Mouse (Mus musculus) gastrocnemius, postnatal 14 days (tissue): ENCODE measurements around the gene Prss21. TPM values are rescaled to one million over a fixed set of nuclear protein-coding genes. Genes with fewer than 3 reads are reported as not detected.

Experiments
- DNase-seq: peaks from one replicate; pipeline ENCODE4 v3.0.0; 2021; ENCODE audit warnings: mixed read lengths
- intact Hi-C: fragments of 180-260 bp; cut with DNase I; formaldehyde crosslinking; loops from one replicate; pipeline ENCODE4 v1.15.1; 2025; ENCODE audit warnings: low total_unique reads
- long read RNA-seq, 2 experiments: library from polyadenylated mRNA; stranded (forward); transcript quantifications; one replicate each; pipeline ENCODE4 v2.0.0; 2021
- total RNA-seq, 2 experiments: library from RNA; stranded (reverse); gene quantifications; 2 replicates each; pipeline ENCODE4 v1.2.3; 2021

Prss21 gene
- total RNA-seq, result not detected
- long read RNA-seq, experiment 1, result 0 reads
- long read RNA-seq, experiment 2, result 0 reads

DNA sequence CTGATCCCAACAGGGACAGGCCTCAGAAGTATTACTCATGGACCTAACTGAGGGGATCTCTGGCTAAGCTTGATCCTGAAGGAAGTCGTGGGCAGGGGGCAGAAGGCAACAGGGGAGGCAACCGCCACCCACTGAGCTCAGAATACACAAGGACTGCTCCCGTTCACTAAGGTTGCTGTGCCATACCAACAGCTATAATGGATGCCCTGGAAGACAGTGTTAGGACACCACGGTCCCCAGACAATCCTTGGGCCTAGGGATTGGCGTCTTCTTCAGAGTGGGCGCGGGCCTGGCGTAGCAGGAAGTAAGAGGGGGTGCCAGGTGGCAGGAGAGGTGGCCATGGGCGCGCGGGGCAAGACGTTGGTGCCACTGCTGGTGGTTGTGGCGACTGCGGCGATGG is at the start of gene Prss21:
Prss21 (plus strand) TSS at position 301 of the 400 bp plus-strand sequence.
- no peak for DNase-seq
- intact Hi-C loops, result no loop called here

- intact Hi-C loops, result no loop called here
Measured at GRCm38 (mm10) chr17:23818579-23818978, 49.3 kb upstream of the Prss21 start.

GRCm38 (mm10) chr17:23819235-23819634 is 48.6 kb upstream of the Prss21 start:
- intact Hi-C loops, result no loop called here
- DNase-seq, result no peak

More at GRCm38 (mm10) chr17:23818579-23818978, 49.3 kb upstream of the Prss21 start:
- no peak for DNase-seq

DNA sequence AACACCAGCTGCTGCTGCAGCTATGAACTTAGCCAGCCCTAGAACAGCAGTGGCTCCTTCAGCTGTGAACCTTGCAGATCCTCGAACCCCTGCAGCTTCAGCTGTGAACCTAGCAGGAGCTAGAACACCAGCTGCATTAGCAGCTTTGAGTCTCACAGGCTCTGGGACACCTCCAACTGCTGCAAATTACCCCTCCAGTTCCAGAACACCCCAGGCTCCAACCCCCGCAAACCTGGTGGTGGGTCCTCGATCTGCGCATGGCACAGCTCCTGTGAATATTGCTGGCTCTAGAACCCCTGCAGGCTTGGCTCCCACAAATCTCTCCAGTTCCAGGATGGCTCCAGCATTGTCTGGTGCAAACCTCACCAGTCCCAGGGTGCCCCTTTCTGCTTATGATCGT is 47.1 kb upstream of the Prss21 start:
- intact Hi-C loops, result no loop called here
- DNase-seq, result no peak

GRCm38 (mm10) chr17:23822094-23822493 is 45.8 kb upstream of the Prss21 start:
- intact Hi-C loops, result no loop called here
- no peak for DNase-seq

DNA sequence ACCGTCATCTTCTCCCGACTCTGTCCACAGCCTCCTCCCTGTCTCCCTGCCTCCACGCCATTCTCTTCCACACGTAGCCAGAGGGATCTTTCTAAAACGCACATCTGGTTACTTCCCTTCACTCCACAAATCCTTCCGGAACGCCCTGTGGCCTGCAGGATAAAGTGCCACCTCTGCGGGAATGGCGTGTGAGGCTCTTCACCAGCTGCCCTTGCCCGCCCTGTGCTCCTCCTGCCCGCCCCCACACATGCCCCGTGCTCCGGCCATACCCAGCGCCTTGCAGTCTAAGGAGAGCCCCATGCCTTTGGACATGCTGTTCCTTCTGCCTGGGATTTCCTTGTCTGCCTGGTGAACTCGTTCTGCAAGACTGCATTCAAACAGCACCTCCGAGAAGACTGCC is 44.8 kb upstream of the Prss21 start:
- no peak for DNase-seq
- intact Hi-C loops, result no loop called here

DNA sequence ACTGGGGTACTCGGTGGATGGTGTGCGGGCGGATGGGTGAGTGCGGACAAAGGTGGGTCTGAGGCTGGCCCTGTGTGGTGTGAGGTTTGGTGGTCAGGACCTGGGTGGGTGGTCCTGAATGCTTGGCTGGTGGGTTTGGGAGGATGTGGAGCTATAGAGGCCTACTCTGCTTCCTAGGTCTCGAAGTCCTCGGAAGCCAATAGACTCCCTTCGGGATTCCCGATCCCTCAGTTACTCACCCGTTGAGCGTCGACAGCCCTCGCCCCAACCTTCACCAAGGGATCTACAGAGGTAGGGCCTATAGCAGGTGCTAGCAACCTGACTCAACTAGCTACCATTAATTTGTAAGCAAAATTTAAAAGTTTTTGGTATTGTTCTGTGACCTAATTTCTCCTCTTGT is 44.2 kb upstream of the Prss21 start:
- intact Hi-C loops, result no loop called here
- DNase-seq, result no peak

DNA sequence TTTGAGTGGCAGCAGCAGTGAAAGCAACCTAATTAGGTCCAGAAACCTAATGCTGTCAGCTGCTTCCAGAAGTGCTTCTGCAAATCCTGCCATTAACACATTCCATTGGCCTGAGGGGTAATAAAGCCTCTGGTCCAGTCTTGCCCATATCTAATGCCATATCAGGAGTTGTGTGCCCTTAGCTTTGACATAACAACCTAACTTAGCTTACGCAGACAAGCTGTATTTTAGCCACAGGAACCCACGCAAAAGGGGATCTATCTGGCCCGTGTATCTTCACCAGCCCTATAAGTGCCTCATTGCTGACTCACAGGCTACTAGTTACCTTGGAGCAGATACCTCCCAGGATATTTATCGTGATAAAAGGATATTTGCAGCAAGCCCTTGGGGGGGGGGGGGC is 42.3 kb upstream of the Prss21 start:
- intact Hi-C loops, result no loop called here
- DNase-seq, result no peak

DNA sequence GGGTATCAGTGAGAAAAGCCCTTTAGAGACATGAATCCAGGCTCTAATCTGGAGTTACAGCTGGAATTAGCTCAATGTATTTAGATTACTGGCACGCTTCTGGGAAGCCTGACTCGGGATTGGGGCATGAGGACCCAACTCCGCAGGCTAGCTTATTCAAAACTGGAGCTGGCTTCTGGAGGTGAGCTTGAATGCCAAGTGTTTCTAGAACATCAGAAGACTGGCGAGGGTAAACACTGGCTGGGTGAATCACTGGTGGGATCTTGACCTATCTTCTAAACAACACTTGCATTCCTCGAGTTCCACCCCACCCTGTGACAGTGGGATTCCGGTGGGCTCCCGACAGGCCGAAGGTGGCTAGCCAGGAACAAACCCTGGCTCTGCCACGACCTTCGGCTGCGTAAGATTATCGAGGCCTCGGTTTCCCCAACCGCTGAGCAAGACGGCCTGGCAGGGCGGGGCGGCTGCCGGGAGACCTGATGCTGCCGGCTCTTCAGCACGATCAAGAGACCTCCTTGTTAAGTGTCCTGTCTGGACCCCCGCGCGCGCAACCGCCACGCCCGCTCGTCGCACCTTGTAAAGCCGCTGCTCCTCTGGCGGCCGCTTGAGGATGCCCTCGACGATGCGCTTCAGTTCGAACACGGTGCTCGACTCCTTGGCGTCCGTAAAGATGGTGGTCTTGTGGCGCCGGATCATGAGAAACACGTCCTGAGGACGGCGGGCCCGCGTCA is 39.4 kb upstream of the Prss21 start:
- peak; percentile 49 for DNase-seq
- intact Hi-C loops, result no loop called here

DNA sequence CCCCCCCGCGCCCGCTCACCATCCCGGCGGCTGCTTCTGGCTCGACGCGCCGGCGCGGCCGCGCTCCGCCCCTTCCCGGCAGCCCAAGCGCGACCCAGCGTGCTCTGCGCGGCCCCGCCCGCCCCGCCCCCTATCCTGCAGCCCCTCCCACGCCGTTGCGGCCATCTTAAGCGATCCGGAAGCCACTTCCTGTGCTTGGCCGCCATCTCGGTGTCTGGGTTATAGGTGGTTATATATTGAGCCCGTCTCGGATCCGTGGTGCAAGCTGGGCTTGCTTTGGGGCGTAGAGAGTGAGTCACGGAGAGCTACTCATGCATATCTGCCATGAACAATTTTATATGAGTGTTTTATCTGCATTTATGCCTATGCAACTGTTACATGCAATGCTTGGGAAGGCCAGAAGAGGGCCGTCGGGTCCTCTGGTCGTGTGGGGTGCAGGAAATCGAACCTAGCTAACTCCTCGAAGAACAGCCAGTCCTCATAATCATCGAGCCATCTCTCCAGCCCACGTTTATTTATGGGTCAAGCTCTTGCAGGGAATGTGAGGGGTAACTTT is 38.7 kb upstream of the Prss21 start, which contains the start of gene Elob:
Elob (minus strand) TSS at position 73 of the 556 bp plus-strand sequence.
- peak; percentile 89 for DNase-seq
- intact Hi-C loops, result no loop called here

- DNase-seq, result no peak
- intact Hi-C loops, result no loop called here
Measured at GRCm38 (mm10) chr17:23831201-23831600, 36.7 kb upstream of the Prss21 start.

GRCm38 (mm10) chr17:23836006-23836575 is 31.8 kb upstream of the Prss21 start, which contains the start of gene Prss33:
Prss33 (minus strand) TSS chr17:23836056.
- intact Hi-C loops, result no loop called here
- no peak for DNase-seq

- no peak for DNase-seq
- intact Hi-C loops, result loop anchor here (5.0 kb wide), 1 partner anchor 64 kb away; no protein-coding TSS in a partner anchor
Measured at GRCm38 (mm10) chr17:23841145-23841544, 26.7 kb upstream of the Prss21 start.

DNA sequence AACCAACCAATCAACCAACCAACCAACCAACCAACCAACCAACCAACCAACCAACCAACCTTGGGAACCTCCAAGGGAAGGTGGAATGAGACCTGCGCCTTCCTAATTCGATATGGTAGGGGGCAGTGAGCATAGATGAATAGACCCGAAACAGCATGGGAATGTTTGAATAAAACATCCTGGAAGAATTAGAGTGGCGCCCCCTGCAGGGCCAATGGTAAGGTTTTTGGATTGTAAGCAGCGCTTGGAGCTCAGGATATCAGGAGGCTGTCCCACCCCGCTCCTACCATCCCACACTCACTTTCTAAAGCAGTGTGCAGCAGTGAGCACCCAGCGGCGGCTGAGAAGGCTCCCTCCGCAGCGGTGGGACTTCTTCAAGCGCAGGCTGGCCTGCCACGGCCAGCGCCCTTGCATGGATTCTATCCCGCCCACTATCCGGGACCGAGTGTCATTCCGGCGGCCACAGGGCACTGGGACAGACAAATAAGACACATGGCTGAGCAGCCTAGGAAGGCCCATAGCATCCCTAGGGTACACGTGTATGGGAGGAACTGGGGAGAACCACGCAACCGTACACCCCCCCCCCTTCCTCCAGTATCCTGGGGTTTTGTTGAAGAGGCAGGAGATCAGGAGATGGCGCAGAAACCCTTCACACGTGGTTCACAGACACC is 24.6 kb upstream of the Prss21 start:
- DNase-seq, result no peak
- intact Hi-C loops, result loop anchor here (5.0 kb wide), 1 partner anchor 66 kb away; no protein-coding TSS in a partner anchor

DNA sequence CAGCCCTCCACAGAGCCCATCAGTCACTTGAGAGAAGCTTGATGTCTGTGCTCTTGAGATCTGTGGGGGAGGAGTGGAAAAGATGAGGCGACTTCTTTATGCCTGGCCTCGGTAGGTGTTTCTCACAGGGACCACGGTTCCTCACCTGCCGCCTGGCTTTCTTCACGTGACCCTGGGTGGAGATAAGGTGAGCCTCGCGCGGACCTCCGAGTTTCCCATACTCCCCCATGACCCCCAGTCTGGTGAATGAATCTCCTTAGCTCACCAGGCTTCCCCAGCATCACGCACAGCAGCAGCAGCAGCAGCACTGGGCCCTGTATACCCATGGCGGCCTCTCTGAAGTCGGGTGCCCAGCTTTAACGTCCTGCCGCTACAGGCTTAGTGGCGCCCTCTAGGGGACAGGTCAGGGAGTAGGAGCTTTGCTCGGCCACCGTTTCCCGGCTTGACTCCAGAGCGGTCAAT is 24.0 kb upstream of the Prss21 start, which contains the start of the genes Prss32 and Prss41:
Prss32 (plus strand) TSS at position 44 of the 462 bp plus-strand sequence.
Prss41 (minus strand) TSS at position 361 of the 462 bp plus-strand sequence.
- intact Hi-C loops, result loop anchor here (5.0 kb wide), 1 partner anchor 67 kb away; no protein-coding TSS in a partner anchor
- peak; percentile 56 for DNase-seq

GRCm38 (mm10) chr17:23850028-23850427 is 17.8 kb upstream of the Prss21 start:
- intact Hi-C loops, result loop anchor here (5.0 kb wide), 1 partner anchor 112 kb away; no protein-coding TSS in a partner anchor
- no peak for DNase-seq

DNA sequence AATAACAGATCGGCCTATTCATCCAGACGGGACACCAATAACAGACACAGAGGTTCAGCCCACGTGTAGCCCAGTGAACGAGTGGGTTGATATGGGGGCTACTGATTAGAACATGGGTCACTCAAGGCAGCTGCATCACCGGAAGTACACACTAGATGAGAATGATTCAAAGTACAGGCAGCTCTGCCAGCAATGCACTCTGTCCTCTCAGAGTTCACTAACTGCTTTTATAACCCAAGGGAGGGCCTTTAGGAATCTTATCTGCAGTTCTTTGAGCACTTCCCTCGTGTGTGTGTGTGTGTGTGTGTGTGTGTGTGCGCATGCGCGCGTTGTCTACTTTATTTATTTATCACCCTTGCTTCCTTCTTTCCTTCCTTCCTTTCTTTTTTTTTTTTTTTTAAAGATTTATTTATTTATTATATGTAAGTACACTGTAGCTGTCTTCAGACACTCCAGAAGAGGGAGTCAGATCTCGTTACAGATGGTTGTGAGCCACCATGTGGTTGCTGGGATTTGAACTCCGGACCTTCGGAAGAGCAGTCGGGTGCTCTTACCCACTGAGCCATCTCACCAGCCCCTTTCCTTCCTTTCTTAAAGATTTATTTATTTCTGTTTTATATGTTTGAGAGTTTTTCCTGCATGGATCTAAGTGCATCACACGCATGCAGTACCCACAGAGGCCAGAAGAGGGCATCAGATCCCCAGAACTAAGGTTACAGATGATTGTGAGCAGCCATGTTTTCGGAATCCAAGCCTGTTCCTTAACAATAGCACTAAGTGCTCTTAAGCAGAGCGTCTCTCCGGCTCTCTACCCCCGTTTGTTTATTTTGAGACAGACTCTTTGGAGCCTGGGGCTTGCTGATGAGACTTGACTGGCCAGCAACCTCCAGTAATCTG is 16.8 kb upstream of the Prss21 start:
- peak; percentile 50 for DNase-seq
- intact Hi-C loops, result loop anchor here (5.0 kb wide), 1 partner anchor 111 kb away; no protein-coding TSS in a partner anchor

- intact Hi-C loops, result loop anchor here (5.0 kb wide), 1 partner anchor 109 kb away; no protein-coding TSS in a partner anchor
- peak; percentile 63 for DNase-seq
Measured at GRCm38 (mm10) chr17:23853292-23853691, 14.6 kb upstream of the Prss21 start.
